Mouse (Mus musculus) cortical plate, adult 2 months (tissue): ENCODE data around the gene Arid1b.

Experiments used
- CTCF ChIP-seq: fragments of 200-500 bp; IDR thresholded peaks from 2 replicates; pipeline ENCODE4 v1.5.1; 2011; ENCODE audit warnings: mild to moderate bottlenecking, control low read depth, low read length; ENCODE audit not compliant: insufficient read depth; ENCODE audit errors: extremely low read depth
- POLR2A ChIP-seq: fragments of 200-500 bp; IDR thresholded peaks from 2 replicates; pipeline ENCODE4 v1.6.1; 2011; ENCODE audit warnings: mild to moderate bottlenecking, low read length, control low read depth; ENCODE audit not compliant: insufficient read depth; ENCODE audit errors: extremely low read depth

DNA sequence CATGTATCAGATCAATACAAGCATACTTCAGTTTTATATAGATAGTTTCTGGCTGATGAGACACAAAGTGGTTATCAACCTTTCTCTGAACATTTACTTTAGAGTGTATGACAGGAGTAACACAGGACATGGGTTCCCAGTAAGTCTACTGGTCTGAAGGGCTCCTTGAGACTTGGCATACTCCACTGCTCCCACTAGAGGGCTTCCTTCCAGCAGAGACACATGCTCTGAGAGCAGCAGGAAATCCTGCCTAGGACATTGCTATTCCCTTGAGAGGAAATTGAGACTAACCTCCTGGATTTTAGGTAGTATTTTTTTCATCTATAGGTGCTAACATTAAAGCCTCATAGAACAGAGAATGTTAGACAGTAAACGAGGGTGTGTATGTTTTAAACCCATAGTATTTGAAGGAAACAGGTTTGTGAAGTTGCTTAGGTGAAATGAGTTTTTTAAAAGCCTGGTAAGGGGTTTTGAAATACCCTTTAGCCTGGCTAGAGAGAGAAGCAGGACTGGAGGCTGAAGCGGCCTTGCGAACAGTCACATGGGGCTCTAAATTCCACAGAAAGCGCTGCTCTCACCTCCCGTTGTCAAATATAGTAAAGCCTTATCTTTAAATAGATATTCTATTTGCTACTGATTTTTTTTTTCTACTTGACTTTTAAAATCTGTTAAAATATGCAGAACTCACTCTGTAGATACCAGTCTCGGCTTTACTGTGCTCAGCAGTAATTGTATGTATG, 207.9 kb downstream of the Arid1b start:
- TF ChIP-seq CTCF (peak; percentile 80), POLR2A (no peak)
